Mouse (Mus musculus) liver, embryonic 12.5 days (tissue): ENCODE results near the gene Fam53b. TPM values are rescaled to one million over a fixed set of nuclear protein-coding genes. Genes with fewer than 3 reads are reported as not detected.

Experiments
- polyA plus RNA-seq: library from polyadenylated mRNA; unstranded; fragments of >200 nt; fragmentation: Nextera tagmentation; extraction: Ambion mirVana; gene quantifications from 2 replicates; pipeline ENCODE4 v1.2.1, GENCODE M21; 2016

The Fam53b gene
- polyA plus RNA-seq, 1 experiment from 2014 or later = 28.8 TPM

Other genes with a start within 250 kb of the Fam53b start
- gene Oat, start 237.5 kb downstream of the Fam53b start, polyA plus RNA-seq = 94.4 and 96.9 TPM in 2 replicates
- not detected in 2 replicates for gene Nkx1-2, start 214.2 kb downstream of the Fam53b start, polyA plus RNA-seq
- gene Lhpp, start 203.2 kb downstream of the Fam53b start, polyA plus RNA-seq = 8.9 and 9.2 TPM in 2 replicates
- gene Eef1akmt2, start 38.8 kb upstream of the Fam53b start, polyA plus RNA-seq = 29.6 and 31.4 TPM in 2 replicates
- 17.7 and 18.1 TPM in 2 replicates for gene Abraxas2, start 45.3 kb upstream of the Fam53b start, polyA plus RNA-seq
- 9.0 and 9.2 TPM in 2 replicates for gene Zranb1, start 117.3 kb upstream of the Fam53b start, polyA plus RNA-seq